Mouse (Mus musculus): Measurements from ENCODE around the gene Olfr1445. TPM values are rescaled to one million over a fixed set of nuclear protein-coding genes. Genes with fewer than 3 reads are reported as not detected.

The Olfr1445 gene
- polyA plus RNA-seq (2016; fragmentation: Nextera tagmentation; extraction: Ambion mirVana) = not detected in 2 replicates

DNA sequence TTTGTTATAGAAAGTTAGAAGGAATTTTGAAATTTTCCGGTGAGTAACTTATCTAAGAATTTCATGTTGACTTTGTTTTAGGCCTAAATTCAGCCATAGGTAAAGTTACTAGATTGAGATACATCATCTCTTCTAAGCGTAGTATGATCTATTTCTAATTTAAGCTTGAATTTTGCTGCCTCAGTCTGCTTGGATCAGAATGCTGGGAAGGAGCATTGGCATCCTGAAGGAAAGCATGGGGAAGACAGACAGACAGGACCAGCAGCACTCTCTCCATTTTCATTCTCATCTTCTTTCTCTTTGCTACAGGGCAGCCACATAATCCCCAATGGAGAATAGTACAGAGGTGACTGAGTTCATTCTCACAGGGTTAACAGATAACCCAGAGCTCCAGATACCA lies at the start of gene Olfr1445:
Olfr1445 (plus strand) TSS at position 301 of the 400 bp plus-strand sequence.
- Histone ChIP-seq H3K4me2 (no peak within 1 kb of the TSS), H3K9ac (no peak within 1 kb of the TSS), H3K27ac (ENCODE audit: poor library complexity, severe bottlenecking) (no peak within 1 kb of the TSS), H3K36me3 (no peaks in the 10 kb centered on the region), H3K27me3 (replicated peaks) (no peaks in the 10 kb centered on the region), H3K4me3 (no peak within 1 kb of the TSS), H3K4me1 (replicated peaks) (no peaks in the 10 kb centered on the region), H3K9me3 (replicated peaks) (no peaks in the 10 kb centered on the region; the same call in 1 of the 2 replicates)
- WGBS = 75% methylated on average over 2 of the region's 2 CpGs
- no peak for ATAC-seq (ENCODE audit: insufficient number of reproducible peaks, low FRiP score)

- no peak overlapping the region for H3K4me3 ChIP-seq
- H3K36me3 ChIP-seq = no peaks in the 10 kb centered on the region
- no peak for ATAC-seq (ENCODE audit: insufficient number of reproducible peaks, low FRiP score)
- WGBS = 65% methylated on average over 1 of the region's 1 CpGs
- no peak overlapping the region for H3K9ac ChIP-seq
- H3K9me3 ChIP-seq (replicated peaks) = no peaks in the 10 kb centered on the region
- H3K27ac ChIP-seq (ENCODE audit: poor library complexity, severe bottlenecking) = no peak overlapping the region
- no peaks in the 10 kb centered on the region for H3K27me3 ChIP-seq (replicated peaks)
- no peak overlapping the region for H3K4me2 ChIP-seq
- H3K4me1 ChIP-seq (replicated peaks) = no peaks in the 10 kb centered on the region
Observed at GRCm38 (mm10) chr19:12838507-12838906, 45.1 kb upstream of the Olfr1445 start.

DNA sequence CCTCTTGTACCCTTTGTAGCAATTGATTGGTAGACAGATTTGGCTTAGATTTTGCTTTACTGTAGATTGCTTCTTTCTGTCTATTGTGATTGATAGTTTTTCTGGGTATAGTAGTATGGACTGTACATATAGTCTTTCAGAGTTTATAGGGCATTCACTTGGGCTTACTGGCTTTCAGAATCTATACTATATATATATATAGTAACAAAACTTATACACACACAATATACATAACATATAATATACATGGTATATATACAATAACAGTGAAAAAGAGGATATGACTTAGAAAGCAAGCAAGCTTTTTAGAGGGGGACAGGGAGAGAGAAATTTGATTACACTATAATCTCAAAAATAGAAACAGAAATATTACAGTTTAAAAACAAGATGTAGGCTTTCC lies 37.3 kb upstream of the Olfr1445 start, which contains the start of gene Gm5244:
Gm5244 (plus strand) TSS at position 301 of the 400 bp plus-strand sequence.
- no peaks in the 10 kb centered on the region for H3K27me3 ChIP-seq (replicated peaks)
- no peak for ATAC-seq (ENCODE audit: insufficient number of reproducible peaks, low FRiP score)

DNA sequence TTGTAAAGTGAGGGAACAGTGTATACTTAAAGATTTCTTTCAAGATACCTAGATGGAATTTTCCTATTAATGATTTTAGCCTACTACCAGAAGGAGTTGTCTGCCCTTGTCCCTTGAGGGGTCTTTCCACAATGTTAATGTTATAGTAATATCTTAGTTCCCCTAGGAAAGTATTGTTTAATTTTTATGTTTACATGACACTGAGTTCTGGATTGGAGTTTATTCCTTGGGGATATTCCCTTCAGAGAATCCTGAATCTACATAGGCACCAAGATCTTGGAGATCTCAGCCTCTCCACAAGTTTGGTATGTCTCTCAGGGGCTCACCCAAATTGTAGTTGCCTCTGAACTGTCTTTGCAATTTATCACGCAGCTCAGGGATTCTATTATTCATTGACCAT lies 26.7 kb upstream of the Olfr1445 start, which contains the start of gene Olfr1444:
Olfr1444 (plus strand) TSS at position 301 of the 400 bp plus-strand sequence.
- Histone ChIP-seq H3K27ac (ENCODE audit: poor library complexity, severe bottlenecking) (no peak within 1 kb of the TSS), H3K27me3 (replicated peaks) (no peaks in the 10 kb centered on the region), H3K36me3 (no peaks in the 10 kb centered on the region), H3K4me2 (no peak within 1 kb of the TSS), H3K9me3 (replicated peaks) (0 out of 2 replicates have a peak, but pooled peaks cover 2% of the 10 kb centered on the region), H3K9ac (no peak within 1 kb of the TSS), H3K4me1 (replicated peaks) (no peaks in the 10 kb centered on the region), H3K4me3 (no peak within 1 kb of the TSS)
- ATAC-seq (ENCODE audit: insufficient number of reproducible peaks, low FRiP score) = no peak
- 49% methylated on average over 1 of the region's 1 CpGs for WGBS

More for the DNA sequence above, 37.3 kb upstream of the Olfr1445 start, which contains the start of gene Gm5244:
- H3K4me3 ChIP-seq = no peak within 1 kb of the TSS
- no peaks in the 10 kb centered on the region for H3K4me1 ChIP-seq (replicated peaks)
- H3K9me3 ChIP-seq (replicated peaks) = no peaks in the 10 kb centered on the region
- H3K36me3 ChIP-seq = no peaks in the 10 kb centered on the region
- H3K4me2 ChIP-seq = no peak within 1 kb of the TSS
- H3K27ac ChIP-seq (ENCODE audit: poor library complexity, severe bottlenecking) = no peak within 1 kb of the TSS
- H3K9ac ChIP-seq = no peak within 1 kb of the TSS

DNA sequence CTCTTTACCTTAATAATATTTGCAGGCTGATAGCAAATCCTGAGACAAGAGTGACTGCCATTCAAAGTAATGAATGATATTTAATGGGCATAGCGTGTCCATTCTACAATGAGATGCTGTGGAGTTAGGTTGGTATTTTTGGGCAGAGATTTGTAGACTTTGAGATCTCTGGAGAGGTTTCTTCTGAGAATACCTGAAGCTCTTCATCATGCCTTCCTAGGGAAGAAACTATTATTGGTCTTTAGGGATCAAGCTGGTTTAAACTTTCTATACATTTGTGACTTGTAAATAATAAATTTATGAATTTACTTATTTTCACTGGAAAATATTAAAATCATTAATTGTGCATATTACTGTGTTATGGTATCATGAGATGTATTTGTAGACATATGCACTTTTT lies 9.8 kb downstream of the Olfr1445 start, which contains the start of gene Olfr1446:
Olfr1446 (minus strand) TSS at position 101 of the 400 bp plus-strand sequence.
- Histone ChIP-seq H3K9ac (no peak within 1 kb of the TSS), H3K4me2 (no peak within 1 kb of the TSS), H3K4me3 (no peak within 1 kb of the TSS), H3K9me3 (replicated peaks) (peaks cover 8% of the 10 kb centered on the region), H3K36me3 (no peaks in the 10 kb centered on the region), H3K27ac (ENCODE audit: poor library complexity, severe bottlenecking) (no peak within 1 kb of the TSS), H3K4me1 (replicated peaks) (no peaks in the 10 kb centered on the region), H3K27me3 (replicated peaks) (no peaks in the 10 kb centered on the region)
- ATAC-seq (ENCODE audit: insufficient number of reproducible peaks, low FRiP score) = no peak
- WGBS = 70% methylated on average over 1 of the region's 1 CpGs

- WGBS = 85% methylated on average over 1 of the region's 1 CpGs
- Histone ChIP-seq H3K27ac (ENCODE audit: poor library complexity, severe bottlenecking) (no peak within 1 kb of the TSS), H3K36me3 (no peaks in the 10 kb centered on the region), H3K27me3 (replicated peaks) (no peaks in the 10 kb centered on the region), H3K9ac (no peak within 1 kb of the TSS), H3K4me1 (replicated peaks) (no peaks in the 10 kb centered on the region), H3K4me2 (no peak within 1 kb of the TSS), H3K9me3 (replicated peaks) (peaks cover 11% of the 10 kb centered on the region; the same call in 1 of the 2 replicates), H3K4me3 (no peak within 1 kb of the TSS)
- ATAC-seq (ENCODE audit: insufficient number of reproducible peaks, low FRiP score) = no peak
Observed at GRCm38 (mm10) chr19:12903643-12904042, 20.0 kb downstream of the Olfr1445 start, which contains the start of gene Olfr1447. Gene Olfr1447 (minus strand): TSS chr19:12903743.

GRCm38 (mm10) chr19:12924319-12924718 lies 40.7 kb downstream of the Olfr1445 start, which contains the start of gene Olfr1448:
Gene Olfr1448 (minus strand): TSS chr19:12924419.
- 64% methylated on average over 1 of the region's 1 CpGs for WGBS
- no peak within 1 kb of the TSS for H3K27ac ChIP-seq (ENCODE audit: poor library complexity, severe bottlenecking)

DNA sequence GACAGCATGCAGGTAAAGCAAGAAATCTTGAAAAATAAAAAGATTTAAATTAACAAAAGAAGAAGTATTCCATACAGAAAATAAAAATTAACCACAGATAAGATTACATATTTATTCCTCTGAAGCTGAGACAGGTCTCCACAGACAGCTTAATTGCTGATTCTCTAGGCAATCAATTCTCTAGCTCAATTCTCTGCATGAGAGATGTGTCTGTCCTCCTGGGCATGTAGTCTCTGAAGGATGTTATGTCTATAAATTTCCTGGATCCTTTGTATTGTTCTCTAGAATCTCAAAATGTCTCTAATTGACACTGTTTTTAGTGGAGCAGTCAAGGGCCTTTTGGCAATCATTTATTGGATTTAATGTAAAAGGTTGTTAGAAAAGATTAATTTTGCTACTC lies 46.9 kb downstream of the Olfr1445 start, which contains the start of gene Olfr1449:
Olfr1449 (plus strand) TSS at position 301 of the 400 bp plus-strand sequence.
- Histone ChIP-seq H3K9ac (no peak within 1 kb of the TSS), H3K9me3 (replicated peaks) (0 out of 2 replicates have a peak, but pooled peaks cover 7% of the 10 kb centered on the region), H3K36me3 (no peaks in the 10 kb centered on the region), H3K27me3 (replicated peaks) (no peaks in the 10 kb centered on the region), H3K27ac (ENCODE audit: poor library complexity, severe bottlenecking) (no peak within 1 kb of the TSS), H3K4me2 (no peak within 1 kb of the TSS), H3K4me1 (replicated peaks) (no peaks in the 10 kb centered on the region), H3K4me3 (no peak within 1 kb of the TSS)
- ATAC-seq (ENCODE audit: insufficient number of reproducible peaks, low FRiP score) = no peak

More at GRCm38 (mm10) chr19:12924319-12924718, 40.7 kb downstream of the Olfr1445 start, which contains the start of gene Olfr1448:
- H3K4me2 ChIP-seq = no peak within 1 kb of the TSS
- H3K4me1 ChIP-seq (replicated peaks) = no peaks in the 10 kb centered on the region
- no peaks in the 10 kb centered on the region for H3K27me3 ChIP-seq (replicated peaks)
- no peak within 1 kb of the TSS for H3K4me3 ChIP-seq
- H3K9me3 ChIP-seq (replicated peaks) = peaks cover 7% of the 10 kb centered on the region; the same call in 1 of the 2 replicates
- no peak for ATAC-seq (ENCODE audit: insufficient number of reproducible peaks, low FRiP score)
- H3K36me3 ChIP-seq = no peaks in the 10 kb centered on the region
- H3K9ac ChIP-seq = no peak within 1 kb of the TSS

Other genes starting within 250 kb of the Olfr1445 start
- gene Olfr1442, start 213.4 kb upstream of the Olfr1445 start, polyA plus RNA-seq (2016; fragmentation: Nextera tagmentation; extraction: Ambion mirVana) = not detected in 2 replicates
- gene Olfr1443, start 205.7 kb upstream of the Olfr1445 start, polyA plus RNA-seq (2016; fragmentation: Nextera tagmentation; extraction: Ambion mirVana) = not detected in 2 replicates
- not detected in 2 replicates for gene Keg1, start 188.1 kb upstream of the Olfr1445 start, polyA plus RNA-seq (2016; fragmentation: Nextera tagmentation; extraction: Ambion mirVana)
- gene Cntf, start 118.2 kb upstream of the Olfr1445 start, polyA plus RNA-seq (2016; fragmentation: Nextera tagmentation; extraction: Ambion mirVana) = 0.69 and 1.2 TPM in 2 replicates
- 14.8 and 16.4 TPM in 2 replicates for gene Zfp91, start 87.7 kb upstream of the Olfr1445 start, polyA plus RNA-seq (2016; fragmentation: Nextera tagmentation; extraction: Ambion mirVana)
- 0.54 and 0.75 TPM in 2 replicates for gene Lpxn, start 87.7 kb upstream of the Olfr1445 start, polyA plus RNA-seq (2016; fragmentation: Nextera tagmentation; extraction: Ambion mirVana)
- not detected in 2 replicates for gene Gm5244, start 37.2 kb upstream of the Olfr1445 start, polyA plus RNA-seq (2016; fragmentation: Nextera tagmentation; extraction: Ambion mirVana)
- gene Olfr1444, start 26.6 kb upstream of the Olfr1445 start, polyA plus RNA-seq (2016; fragmentation: Nextera tagmentation; extraction: Ambion mirVana) = not detected in 2 replicates
- gene Olfr1446, start 9.7 kb downstream of the Olfr1445 start, polyA plus RNA-seq (2016; fragmentation: Nextera tagmentation; extraction: Ambion mirVana) = not detected in 2 replicates
- gene Olfr1447, start 19.9 kb downstream of the Olfr1445 start, polyA plus RNA-seq (2016; fragmentation: Nextera tagmentation; extraction: Ambion mirVana) = not detected in 2 replicates
- not detected in 2 replicates for gene Olfr1448, start 40.6 kb downstream of the Olfr1445 start, polyA plus RNA-seq (2016; fragmentation: Nextera tagmentation; extraction: Ambion mirVana)
- gene Olfr1449, start 47.0 kb downstream of the Olfr1445 start, polyA plus RNA-seq (2016; fragmentation: Nextera tagmentation; extraction: Ambion mirVana) = not detected in 2 replicates
- gene Olfr1450, start 66.4 kb downstream of the Olfr1445 start, polyA plus RNA-seq (2016; fragmentation: Nextera tagmentation; extraction: Ambion mirVana) = not detected in 2 replicates
- not detected in 2 replicates for gene Olfr1451, start 111.2 kb downstream of the Olfr1445 start, polyA plus RNA-seq (2016; fragmentation: Nextera tagmentation; extraction: Ambion mirVana)
- not detected in 2 replicates for gene Olfr1453, start 144.5 kb downstream of the Olfr1445 start, polyA plus RNA-seq (2016; fragmentation: Nextera tagmentation; extraction: Ambion mirVana)
- gene Olfr1454, start 176.8 kb downstream of the Olfr1445 start, polyA plus RNA-seq (2016; fragmentation: Nextera tagmentation; extraction: Ambion mirVana) = not detected in 2 replicates
- not detected in 2 replicates for gene Olfr1457, start 214.0 kb downstream of the Olfr1445 start, polyA plus RNA-seq (2016; fragmentation: Nextera tagmentation; extraction: Ambion mirVana)
- not detected in 2 replicates for gene Olfr1458, start 222.9 kb downstream of the Olfr1445 start, polyA plus RNA-seq (2016; fragmentation: Nextera tagmentation; extraction: Ambion mirVana)

Data from heart, embryonic 12.5 days (tissue).